Mouse (Mus musculus) small intestine, adult 2 months (tissue): Measurements from ENCODE around the gene Map1b.

ENCODE experiments used
- CTCF ChIP-seq: fragments of 200-500 bp; IDR thresholded peaks from 2 replicates; pipeline ENCODE4 v1.5.1; 2012; ENCODE audit warnings: low read depth, mild to moderate bottlenecking, control low read depth, inconsistent platforms, low read length, moderate library complexity, mixed read lengths; ENCODE audit not compliant: insufficient replicate concordance, insufficient read length; ENCODE audit errors: extremely low read depth
- POLR2A ChIP-seq: fragments of 200-500 bp; IDR thresholded peaks from 2 replicates; pipeline ENCODE4 v1.6.1; 2012; ENCODE audit warnings: low read depth, mild to moderate bottlenecking, control low read depth, inconsistent platforms, low read length, moderate library complexity

DNA sequence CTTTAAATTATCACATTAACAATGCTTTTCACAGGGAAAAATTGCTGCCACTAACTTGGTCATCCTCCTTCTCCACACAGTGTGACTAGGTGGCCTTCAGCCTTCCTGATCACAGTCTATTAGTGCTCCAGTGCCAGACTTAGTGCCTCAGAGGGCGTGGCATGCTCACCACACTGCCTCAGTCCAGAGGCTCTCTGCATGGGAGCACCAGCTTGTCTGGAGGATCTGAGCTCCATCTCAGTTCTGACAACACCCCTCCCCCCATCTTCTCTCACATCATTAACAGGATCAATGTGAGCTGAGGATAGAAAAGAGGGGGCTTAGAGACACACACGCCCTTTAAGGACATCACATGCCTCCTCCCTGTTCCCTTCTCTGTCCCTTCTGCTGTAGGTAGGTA, 50.3 kb downstream of the Map1b start:
- TF ChIP-seq POLR2A, result no peak
- TF ChIP-seq CTCF, result no peak
